Mouse (Mus musculus) heart, adult 2 months (tissue): ENCODE data around the gene Fn3k. TPM values are rescaled to one million over a fixed set of nuclear protein-coding genes. Genes with fewer than 3 reads are reported as not detected.

Experiments used
- DNase-seq, 2 experiments: peaks; one replicate each; pipeline ENCODE4 v3.0.0; 2021
- H3K27ac ChIP-seq: fragments of 200-600 bp; 2 replicates; pipeline ENCODE4 v1.8.1; 2022
- H3K27me3 ChIP-seq: fragments of 200-500 bp; 2 replicates; pipeline ENCODE4 v1.6.1; 2012; ENCODE audit warnings: mild to moderate bottlenecking, low read length, inconsistent platforms, mixed read lengths; ENCODE audit not compliant: control insufficient read depth, insufficient read depth
- H3K36me3 ChIP-seq: fragments of 200-500 bp; 2 replicates; pipeline ENCODE4 v1.6.1; 2012; ENCODE audit warnings: low read length, inconsistent platforms; ENCODE audit not compliant: control insufficient read depth, insufficient read depth
- H3K4me1 ChIP-seq: fragments of 200-500 bp; 2 replicates; pipeline ENCODE4 v1.6.1; 2011; ENCODE audit warnings: low read length; ENCODE audit not compliant: control insufficient read depth, insufficient read depth
- H3K4me3 ChIP-seq: fragments of 200-600 bp; 2 replicates; pipeline ENCODE4 v1.8.1; 2022
- H3K79me2 ChIP-seq: fragments of 200-500 bp; replicated peaks from 2 replicates; pipeline ENCODE4 v1.6.1; 2012; ENCODE audit warnings: mild to moderate bottlenecking, inconsistent platforms, low read length, moderate library complexity, mixed read lengths; ENCODE audit not compliant: control insufficient read depth, insufficient read depth
- H3K9ac ChIP-seq: fragments of 200-500 bp; 2 replicates; pipeline ENCODE4 v1.6.1; 2012; ENCODE audit warnings: low read depth, mild to moderate bottlenecking, control low read depth, inconsistent platforms, low read length, mixed read lengths
- CTCF ChIP-seq: fragments of 200-600 bp; IDR thresholded peaks from 2 replicates; pipeline ENCODE4 v1.8.1; 2022; ENCODE audit warnings: antibody characterized with exemption, mild to moderate bottlenecking, moderate library complexity
- EP300 ChIP-seq: fragments of 200-500 bp; IDR thresholded peaks from 2 replicates; pipeline ENCODE4 v1.6.1; 2011; ENCODE audit warnings: low read depth, low read length, control low read depth; ENCODE audit not compliant: insufficient read depth
- POLR2A ChIP-seq: fragments of 200-500 bp; IDR thresholded peaks from 2 replicates; pipeline ENCODE4 v1.6.1; 2011; ENCODE audit warnings: mild to moderate bottlenecking, low read depth, low read length, control low read depth; ENCODE audit not compliant: insufficient read depth
- WGBS: fragments of 180-500 bp; shearing (Covaris S2); methylation state at CpG from one replicate; pipeline ENCODE4 v1.1.7; 2018; 5-methylcytosine and 5-hydroxymethylcytosine counted together
- intact Hi-C: fragments of 180-260 bp; cut with DNase I; formaldehyde crosslinking; loops from one replicate; pipeline ENCODE4 v1.15.1; 2025
- long read RNA-seq: library from polyadenylated mRNA; stranded (forward); transcript quantifications from one replicate; pipeline ENCODE4 v2.0.0, GENCODE M21; 2021
- polyA plus RNA-seq: library from polyadenylated mRNA; depleted of rRNA; stranded (reverse); fragments of >200 nt; gene quantifications from 2 replicates; pipeline ENCODE4 v1.2.3, GENCODE M21; 2012; rRNA removed
- total RNA-seq, 2 experiments: library from RNA; stranded (reverse); gene quantifications; 2 replicates each; pipeline ENCODE4 v1.2.3; 2021

The Fn3k gene
- total RNA-seq: 10 to 100 TPM; 23.6 to 26.3 TPM
- 20.4 and 23.7 TPM in 2 replicates for polyA plus RNA-seq
- long read RNA-seq, partial matches to known transcripts: 0 of 5 reads
- long read RNA-seq, other reads (novel, unspliced or antisense): 1 of 5 reads

DNA sequence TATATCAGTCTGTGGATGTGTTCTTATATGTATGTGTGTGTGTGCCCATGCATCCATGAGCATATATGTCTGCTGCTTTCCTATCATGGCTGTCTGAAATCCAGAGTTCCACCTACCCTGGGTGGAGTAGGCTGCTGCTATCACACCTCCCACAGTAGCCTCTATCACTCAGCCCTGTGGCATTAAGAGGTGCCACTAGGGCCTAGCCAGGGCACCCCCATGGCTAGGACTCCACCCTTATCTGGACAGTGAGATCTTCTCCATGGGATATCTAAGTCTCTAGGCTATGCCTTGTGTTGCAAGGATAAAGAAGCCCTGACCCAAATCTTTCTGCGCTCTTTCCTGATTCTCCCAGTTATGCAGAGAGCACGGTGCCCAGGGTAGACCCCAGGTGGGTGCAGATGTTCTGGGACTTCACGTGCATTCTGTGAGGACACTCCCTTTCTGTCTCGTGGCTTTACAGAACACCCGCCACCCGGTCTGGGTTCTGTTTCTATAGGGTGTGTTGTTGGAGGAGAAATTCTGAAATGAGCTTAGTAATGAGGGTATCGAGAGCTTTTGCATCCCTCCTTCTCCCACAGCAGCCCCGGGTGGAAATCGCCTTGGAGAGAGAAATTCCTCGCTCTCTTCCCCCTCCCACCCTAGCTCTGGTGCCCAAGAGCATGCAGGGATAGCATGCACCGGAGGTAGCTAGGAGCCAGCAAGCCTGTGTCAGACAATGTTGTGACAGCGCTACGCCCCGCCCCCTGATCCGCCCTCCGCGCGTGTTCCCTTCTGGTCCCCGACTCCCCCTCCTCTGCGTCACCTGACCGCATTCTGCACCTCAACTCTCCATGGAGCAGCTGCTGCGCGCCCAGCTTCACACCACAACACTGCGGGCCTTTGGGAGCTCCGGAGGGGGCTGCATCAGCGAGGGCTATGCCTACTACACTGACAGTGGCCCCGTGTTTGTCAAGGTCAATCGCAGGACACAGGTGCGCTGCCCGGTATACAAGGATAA lies at the start of gene Fn3k:
Gene Fn3k, plus strand, starts transcription at position 758 of the 1,000 bp plus-strand sequence.
- peak; percentile 89 to 90 for DNase-seq
- Histone ChIP-seq H3K9ac (peak within 1 kb of the TSS; percentile 62), H3K27me3 (no peaks in the 10 kb centered on the region), H3K4me1 (peaks cover 11% of the 10 kb centered on the region), H3K27ac (peak within 1 kb of the TSS; percentile 69), H3K79me2 (no peaks in the 10 kb centered on the region), H3K4me3 (peak within 1 kb of the TSS; percentile 51), H3K36me3 (no peaks in the 10 kb centered on the region)
- intact Hi-C loops: no loop called here
- peak; percentile 73; the same call in 1 of the 2 replicates for TF ChIP-seq POLR2A
- no peak for TF ChIP-seq CTCF
- 0 out of 2 replicates have a peak, but pooled peaks have one; percentile 40 for TF ChIP-seq EP300
- 5% methylated on average over 30 of the region's 30 CpGs for WGBS

DNA sequence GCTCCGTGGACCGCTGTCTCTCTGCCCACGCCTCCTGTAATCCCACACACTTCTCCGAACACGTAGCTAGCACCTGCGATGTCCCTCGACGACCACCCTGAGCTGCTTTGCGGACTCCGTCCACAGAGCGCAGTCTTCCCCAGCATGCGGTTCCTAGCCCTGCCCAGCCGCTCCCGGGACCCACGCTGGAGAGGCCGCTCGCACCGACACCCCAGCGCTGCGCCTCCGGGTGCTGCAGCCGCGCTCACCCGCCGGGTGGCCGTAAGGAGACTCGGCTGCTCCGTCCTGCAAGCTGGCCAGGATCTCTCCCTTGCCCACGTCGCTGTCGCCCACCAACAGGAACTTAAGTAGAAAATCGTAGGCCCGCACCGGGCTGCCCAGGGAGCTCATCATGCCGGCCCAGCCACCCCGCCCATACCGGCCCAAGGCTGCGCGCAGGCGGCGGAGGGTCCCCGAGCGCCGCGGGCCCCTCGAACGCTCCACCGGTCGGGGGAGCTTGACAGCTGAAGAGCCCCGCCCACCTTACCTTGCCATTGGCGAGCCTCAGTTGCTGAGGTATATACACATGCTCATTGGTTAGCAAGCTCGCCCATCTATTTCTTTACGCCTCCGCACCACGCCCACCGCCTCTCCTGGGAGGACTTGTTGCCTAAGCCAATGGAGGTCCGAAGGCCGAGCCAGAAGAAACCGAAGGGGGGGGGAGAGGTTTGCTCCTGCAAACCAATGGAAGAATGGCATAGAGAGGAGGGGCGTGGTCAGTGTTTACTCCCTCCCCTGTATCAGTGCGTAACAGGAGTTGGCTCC lies 46.8 kb upstream of the Fn3k start, which contains the start of gene Rab40b:
Gene Rab40b, minus strand, starts transcription at position 502 of the 804 bp plus-strand sequence.
- H3K27me3 ChIP-seq: no peaks in the 10 kb centered on the region
- intact Hi-C loops: no loop called here
- no peaks in the 10 kb centered on the region for H3K79me2 ChIP-seq
- H3K4me1 ChIP-seq: peaks cover 2% of the 10 kb centered on the region
- no peaks in the 10 kb centered on the region for H3K36me3 ChIP-seq
- TF ChIP-seq CTCF: peak; percentile 5; the same call in 1 of the 2 replicates
- TF ChIP-seq EP300: 0 out of 2 replicates have a peak, but pooled peaks have one; percentile 14
- no peak for TF ChIP-seq POLR2A
- H3K4me3 ChIP-seq: peak within 1 kb of the TSS; percentile 64
- DNase-seq: peak; percentile 82 to 89
- peak within 1 kb of the TSS; percentile 64 for H3K9ac ChIP-seq
- WGBS: 1% methylated on average over 61 of the region's 61 CpGs
- no peak within 1 kb of the TSS; the same call in 1 of the 2 replicates for H3K27ac ChIP-seq

DNA sequence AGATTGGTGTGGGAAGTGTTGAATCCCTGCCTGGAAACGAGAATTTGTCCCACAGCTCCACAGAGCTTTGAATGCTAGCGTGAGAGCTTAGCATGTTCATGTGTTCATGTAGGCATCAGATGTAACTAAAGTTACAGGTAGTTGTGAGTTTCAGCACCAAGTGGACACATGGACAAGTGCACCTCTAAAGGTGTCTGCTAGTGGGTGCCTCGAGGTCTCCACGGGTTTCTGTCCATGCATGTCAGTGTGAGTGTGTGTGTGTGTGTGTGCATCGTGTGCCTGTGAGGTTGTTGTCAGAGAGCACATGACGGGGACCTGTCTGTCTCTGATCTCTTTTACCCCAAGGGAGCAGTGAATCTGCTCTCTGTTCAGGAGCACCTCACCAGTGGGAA lies 46.2 kb upstream of the Fn3k start:
- intact Hi-C loops: no loop called here
- Histone ChIP-seq H3K4me1 (peaks cover 2% of the 10 kb centered on the region), H3K27ac (no peak overlapping the region), H3K4me3 (peak overlapping the region; percentile 64; the same call in 1 of the 2 replicates), H3K9ac (no peak overlapping the region), H3K27me3 (no peaks in the 10 kb centered on the region), H3K36me3 (no peaks in the 10 kb centered on the region), H3K79me2 (no peaks in the 10 kb centered on the region)
- TF ChIP-seq CTCF: no peak
- 0 out of 2 replicates have a peak, but pooled peaks have one; percentile 3 for TF ChIP-seq EP300
- TF ChIP-seq POLR2A: no peak
- 10% methylated on average over 6 of the region's 6 CpGs for WGBS
- no peak for DNase-seq

DNA sequence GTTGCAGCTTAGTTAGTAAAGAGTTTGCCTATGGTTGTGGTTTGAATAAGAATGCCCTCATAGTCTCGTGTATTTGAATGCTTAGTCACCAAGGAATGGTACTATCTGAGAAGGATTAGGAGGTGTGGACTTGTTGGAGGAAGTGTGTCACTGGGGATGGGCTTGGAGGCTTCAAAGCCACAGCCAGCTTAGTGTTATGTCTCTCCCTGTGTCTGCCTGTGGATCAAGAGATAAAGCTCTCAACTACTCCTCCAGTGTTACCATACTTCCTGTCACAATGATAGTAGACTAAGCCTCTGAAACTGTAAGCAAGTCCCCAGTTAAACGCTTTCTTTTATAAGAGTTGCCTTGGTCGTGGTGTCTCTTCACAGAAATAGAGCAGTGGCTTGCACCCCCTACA lies 43.9 kb upstream of the Fn3k start:
- Histone ChIP-seq H3K9ac (no peak overlapping the region), H3K27me3 (no peaks in the 10 kb centered on the region), H3K4me3 (no peak overlapping the region), H3K79me2 (no peaks in the 10 kb centered on the region), H3K27ac (no peak overlapping the region), H3K36me3 (no peaks in the 10 kb centered on the region), H3K4me1 (peaks cover 2% of the 10 kb centered on the region)
- no peak for DNase-seq
- WGBS: 48% methylated on average over 3 of the region's 3 CpGs
- intact Hi-C loops: no loop called here
- TF ChIP-seq EP300: no peak
- TF ChIP-seq POLR2A: no peak
- TF ChIP-seq CTCF: no peak

DNA sequence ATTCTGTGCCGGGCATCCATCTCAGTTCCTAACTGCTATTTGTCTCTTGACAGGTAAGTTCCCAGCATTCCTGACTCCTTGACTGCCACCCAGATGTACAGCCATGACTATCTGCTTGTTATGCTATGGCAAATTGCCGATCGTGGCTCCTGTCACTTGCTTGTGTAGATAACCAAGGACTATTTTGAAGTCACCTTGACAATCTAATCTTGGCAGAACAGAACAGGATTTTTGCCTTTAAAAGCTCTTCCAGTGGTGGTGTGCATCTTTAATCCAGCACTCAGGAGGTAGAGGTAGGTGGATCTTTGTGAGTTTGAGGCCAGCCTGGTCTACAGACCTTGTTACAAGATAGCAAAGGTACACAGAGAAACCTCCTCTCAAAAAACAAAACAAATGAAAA lies 42.3 kb upstream of the Fn3k start:
- Histone ChIP-seq H3K4me1 (peaks cover 2% of the 10 kb centered on the region), H3K4me3 (no peak overlapping the region), H3K9ac (no peak overlapping the region), H3K36me3 (no peaks in the 10 kb centered on the region), H3K27me3 (no peaks in the 10 kb centered on the region), H3K27ac (no peak overlapping the region), H3K79me2 (no peaks in the 10 kb centered on the region)
- intact Hi-C loops: no loop called here
- DNase-seq: no peak
- WGBS: 66% methylated on average over 3 of the region's 3 CpGs
- no peak for TF ChIP-seq EP300
- no peak for TF ChIP-seq POLR2A
- no peak for TF ChIP-seq CTCF
